Mouse (Mus musculus): ENCODE results near the gene Ankrd33b.

DNA sequence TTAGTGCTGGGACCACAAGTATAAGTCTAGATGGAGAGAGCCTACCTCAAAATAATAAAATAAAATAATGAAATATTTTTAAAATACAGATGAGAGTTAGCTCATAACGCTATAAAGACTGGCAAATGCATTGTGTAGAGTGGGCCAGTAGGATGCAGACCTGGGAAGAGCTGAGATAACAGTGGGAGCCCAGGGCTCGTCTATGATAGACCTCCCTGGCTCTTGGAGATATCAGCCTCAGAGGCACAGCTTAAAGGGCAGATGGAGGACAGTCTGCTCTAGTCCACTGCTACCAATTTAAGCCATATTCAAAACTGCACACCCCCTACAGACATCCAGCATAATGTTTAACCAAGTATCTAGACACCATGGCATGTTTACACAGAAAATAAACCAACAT, 86.8 kb downstream of the Ankrd33b start:
- TF ChIP-seq CTCF (IDR thresholded peaks at IDR 0.05; ENCODE audit: extremely low read depth, insufficient read depth, low read length): no peak
- TF ChIP-seq POLR2A (IDR thresholded peaks at IDR 0.05; ENCODE audit: extremely low read depth, insufficient read depth, low read length): no peak
